Mouse (Mus musculus) heart, embryonic 13.5 days (tissue): ENCODE data around the gene Sema4f. TPM values are rescaled to one million over a fixed set of nuclear protein-coding genes. Genes with fewer than 3 reads are reported as not detected.

Source experiments
- ATAC-seq: fragments of 200-750 bp; cut with Nextera tagmentation; 2 replicates; pipeline ENCODE4 v1.8.0; 2017; ENCODE audit warnings: moderate TSS enrichment; ENCODE audit not compliant: insufficient number of reproducible peaks, low FRiP score, low TSS enrichment; ENCODE audit errors: extremely low read depth
- H3K27ac ChIP-seq: fragments of 300-500 bp; sonication (generic); replicated peaks from 2 replicates; pipeline ENCODE4 v1.5.1; 2015; ENCODE audit warnings: moderate library complexity, mild to moderate bottlenecking, inconsistent platforms
- H3K27me3 ChIP-seq: fragments of 300-500 bp; sonication (generic); replicated peaks from 2 replicates; pipeline ENCODE4 v1.6.1; 2015; ENCODE audit warnings: mild to moderate bottlenecking, inconsistent platforms
- H3K36me3 ChIP-seq: fragments of 300-500 bp; sonication (generic); 2 replicates; pipeline ENCODE4 v1.6.1; 2015; ENCODE audit warnings: mild to moderate bottlenecking, inconsistent platforms
- H3K4me1 ChIP-seq: fragments of 300-500 bp; sonication (generic); 2 replicates; pipeline ENCODE4 v1.6.1; 2015; ENCODE audit warnings: inconsistent platforms
- H3K4me2 ChIP-seq: fragments of 300-500 bp; sonication (generic); 2 replicates; pipeline ENCODE4 v1.6.1; 2015; ENCODE audit warnings: inconsistent platforms, mild to moderate bottlenecking, moderate library complexity
- H3K4me3 ChIP-seq: fragments of 300-500 bp; sonication (generic); 2 replicates; pipeline ENCODE4 v1.5.1; 2015; ENCODE audit warnings: moderate library complexity, mild to moderate bottlenecking, inconsistent platforms
- H3K9ac ChIP-seq: fragments of 300-500 bp; sonication (generic); 2 replicates; pipeline ENCODE4 v1.6.1; 2015; ENCODE audit warnings: inconsistent platforms, mild to moderate bottlenecking, moderate library complexity
- H3K9me3 ChIP-seq: fragments of 300-500 bp; sonication (generic); 2 replicates; pipeline ENCODE4 v1.6.1; 2016; ENCODE audit warnings: inconsistent platforms
- WGBS: fragments of 180-500 bp; shearing (Covaris S2); methylation state at CpG from one replicate; pipeline ENCODE4 v1.1.7; 2015; ENCODE audit warnings: mixed read lengths; 5-methylcytosine and 5-hydroxymethylcytosine counted together
- polyA plus RNA-seq: library from polyadenylated mRNA; unstranded; fragments of >200 nt; fragmentation: Nextera tagmentation; extraction: Ambion mirVana; gene quantifications from 2 replicates; pipeline ENCODE4 v1.2.1, GENCODE M21; 2015

Gene Sema4f
- polyA plus RNA-seq, 1 experiment from 2014 or later: 0.78 TPM

- no peak overlapping the region for H3K9ac ChIP-seq
- no peaks in the 10 kb centered on the region for H3K9me3 ChIP-seq
- WGBS: 34% methylated on average over 6 of the region's 6 CpGs
- no peak overlapping the region for H3K4me3 ChIP-seq
- H3K36me3 ChIP-seq: no peaks in the 10 kb centered on the region
- ATAC-seq: no peak
- peaks cover 6% of the 10 kb centered on the region; the same call in 1 of the 2 replicates for H3K4me1 ChIP-seq
- no peaks in the 10 kb centered on the region for H3K27me3 ChIP-seq
- no peak overlapping the region for H3K27ac ChIP-seq
- no peak overlapping the region for H3K4me2 ChIP-seq
These were observed 48.1 kb downstream of the Sema4f start for GRCm38 (mm10) chr6:82891488-82891887.

- Histone ChIP-seq H3K4me2 (no peak overlapping the region), H3K27me3 (no peaks in the 10 kb centered on the region), H3K9me3 (0 out of 2 replicates have a peak, but pooled peaks cover 3% of the 10 kb centered on the region), H3K9ac (no peak overlapping the region), H3K27ac (no peak overlapping the region), H3K4me3 (no peak overlapping the region), H3K36me3 (no peaks in the 10 kb centered on the region), H3K4me1 (peaks cover 10% of the 10 kb centered on the region)
- WGBS: 81% methylated on average over 4 of the region's 4 CpGs
- ATAC-seq: no peak
These were observed 53.2 kb downstream of the Sema4f start for GRCm38 (mm10) chr6:82886330-82886729.

GRCm38 (mm10) chr6:82885909-82886308 is 53.7 kb downstream of the Sema4f start:
- H3K27me3 ChIP-seq: no peaks in the 10 kb centered on the region
- H3K9ac ChIP-seq: no peak overlapping the region
- H3K4me2 ChIP-seq: no peak overlapping the region
- peaks cover 10% of the 10 kb centered on the region for H3K4me1 ChIP-seq
- no peak overlapping the region for H3K4me3 ChIP-seq
- ATAC-seq: no peak
- 84% methylated on average over 4 of the region's 4 CpGs for WGBS
- no peaks in the 10 kb centered on the region for H3K36me3 ChIP-seq
- H3K9me3 ChIP-seq: 0 out of 2 replicates have a peak, but pooled peaks cover 3% of the 10 kb centered on the region
- no peak overlapping the region for H3K27ac ChIP-seq

DNA sequence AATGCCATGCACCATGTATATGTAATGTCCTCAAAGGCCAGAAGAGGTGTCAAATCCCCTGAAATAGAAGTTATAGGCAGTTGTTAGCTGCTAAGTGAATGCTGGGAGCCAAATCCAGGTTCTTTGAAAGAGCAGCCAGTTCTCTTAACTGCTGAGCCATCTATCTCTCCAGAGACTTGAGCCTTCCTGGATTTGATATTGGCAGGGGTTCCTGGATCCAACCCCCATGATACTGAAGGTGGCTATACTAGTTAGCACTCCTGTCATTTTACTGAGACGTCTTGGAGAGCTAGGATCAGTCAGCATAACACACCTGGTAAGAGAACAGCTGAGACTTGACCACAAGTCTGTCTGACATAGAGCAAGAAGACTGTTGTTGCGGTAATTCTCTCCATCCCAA is 54.1 kb downstream of the Sema4f start:
- peak overlapping the region; percentile 82; the same call in 1 of the 2 replicates for H3K27ac ChIP-seq
- peaks cover 10% of the 10 kb centered on the region for H3K4me1 ChIP-seq
- ATAC-seq: no peak
- H3K9ac ChIP-seq: no peak overlapping the region
- H3K9me3 ChIP-seq: 0 out of 2 replicates have a peak, but pooled peaks cover 3% of the 10 kb centered on the region
- WGBS: 76% methylated on average over 2 of the region's 2 CpGs
- H3K4me2 ChIP-seq: no peak overlapping the region
- no peaks in the 10 kb centered on the region for H3K27me3 ChIP-seq
- H3K36me3 ChIP-seq: no peaks in the 10 kb centered on the region
- H3K4me3 ChIP-seq: no peak overlapping the region

DNA sequence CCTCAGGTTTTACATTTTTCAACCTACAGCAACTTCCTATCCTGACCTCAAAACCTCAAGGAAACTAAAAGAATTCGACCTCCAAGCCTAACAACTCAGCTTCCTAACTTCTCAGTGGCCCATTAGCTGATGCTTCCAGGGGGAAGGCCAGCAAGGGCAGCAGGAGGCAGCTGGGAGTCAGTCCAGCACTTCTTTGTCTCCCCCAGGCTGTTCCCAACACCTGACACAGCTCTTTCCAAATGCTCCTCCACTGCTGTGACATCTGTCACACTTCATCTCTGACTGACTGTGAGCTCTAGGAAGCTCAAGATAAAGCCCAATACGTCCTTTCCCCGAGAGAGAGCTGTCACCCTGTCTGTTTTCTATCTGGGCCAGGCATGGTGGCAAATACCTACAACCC is 55.0 kb downstream of the Sema4f start:
- 0 out of 2 replicates have a peak, but pooled peaks cover 3% of the 10 kb centered on the region for H3K9me3 ChIP-seq
- 19% methylated on average over 3 of the region's 3 CpGs for WGBS
- H3K36me3 ChIP-seq: no peaks in the 10 kb centered on the region
- no peaks in the 10 kb centered on the region for H3K27me3 ChIP-seq
- H3K27ac ChIP-seq: peak overlapping the region; percentile 82
- H3K4me2 ChIP-seq: no peak overlapping the region
- no peak overlapping the region for H3K9ac ChIP-seq
- peaks cover 10% of the 10 kb centered on the region for H3K4me1 ChIP-seq
- no peak for ATAC-seq
- no peak overlapping the region for H3K4me3 ChIP-seq

- WGBS: 51% methylated on average over 21 of the region's 21 CpGs
- Histone ChIP-seq H3K27ac (no peak overlapping the region), H3K36me3 (no peaks in the 10 kb centered on the region), H3K27me3 (no peaks in the 10 kb centered on the region), H3K9ac (peak overlapping the region; percentile 56; the same call in 1 of the 2 replicates), H3K4me2 (peak overlapping the region; percentile 43), H3K9me3 (0 out of 2 replicates have a peak, but pooled peaks cover 3% of the 10 kb centered on the region), H3K4me3 (no peak overlapping the region), H3K4me1 (peaks cover 10% of the 10 kb centered on the region)
- ATAC-seq: no peak
These were observed 58.0 kb downstream of the Sema4f start for GRCm38 (mm10) chr6:82881485-82882096.

- Histone ChIP-seq H3K9ac (no peak overlapping the region), H3K27me3 (no peaks in the 10 kb centered on the region), H3K4me1 (peaks cover 10% of the 10 kb centered on the region), H3K9me3 (0 out of 2 replicates have a peak, but pooled peaks cover 3% of the 10 kb centered on the region), H3K27ac (no peak overlapping the region), H3K4me2 (no peak overlapping the region), H3K36me3 (no peaks in the 10 kb centered on the region), H3K4me3 (no peak overlapping the region)
- 77% methylated on average over 3 of the region's 3 CpGs for WGBS
- no peak for ATAC-seq
These were observed 58.8 kb downstream of the Sema4f start for GRCm38 (mm10) chr6:82880807-82881206.

DNA sequence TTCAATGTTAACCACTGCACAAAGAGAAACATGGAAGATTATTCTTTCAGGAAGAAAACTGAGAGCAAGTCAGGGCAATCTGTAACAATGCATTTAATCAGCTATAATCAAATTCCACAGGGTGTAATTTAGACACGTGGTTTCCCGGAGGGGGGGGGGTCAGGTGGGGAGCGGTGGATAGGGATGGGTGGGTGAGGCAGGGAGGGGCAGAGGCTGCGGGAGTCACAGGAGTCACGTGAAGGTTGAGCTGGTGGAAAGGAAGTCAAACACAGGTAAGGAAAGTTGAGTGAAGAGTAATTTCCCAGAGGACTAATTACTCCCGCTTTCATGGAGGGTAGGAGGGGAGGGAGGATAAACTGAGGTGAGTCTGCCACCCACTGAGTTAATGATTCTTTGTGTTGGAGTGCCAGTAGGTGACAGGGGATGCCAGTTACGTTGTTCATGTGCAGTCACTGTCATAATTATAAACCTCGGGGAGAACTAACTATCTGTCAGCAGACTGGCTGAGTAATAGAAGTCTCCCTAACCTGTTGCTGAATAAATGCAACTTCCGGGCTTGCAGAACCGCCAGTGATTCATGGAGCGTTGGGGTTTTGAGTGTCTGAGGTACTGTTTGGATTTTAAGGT is 60.0 kb downstream of the Sema4f start:
- H3K4me2 ChIP-seq: no peak overlapping the region
- no peak overlapping the region for H3K4me3 ChIP-seq
- no peaks in the 10 kb centered on the region for H3K27me3 ChIP-seq
- no peaks in the 10 kb centered on the region for H3K36me3 ChIP-seq
- no peak for ATAC-seq
- no peak overlapping the region for H3K9ac ChIP-seq
- peaks cover 8% of the 10 kb centered on the region for H3K4me1 ChIP-seq
- H3K9me3 ChIP-seq: no peaks in the 10 kb centered on the region
- no peak overlapping the region for H3K27ac ChIP-seq
- WGBS: 71% methylated on average over 11 of the region's 11 CpGs

GRCm38 (mm10) chr6:82875509-82875935 is 64.0 kb downstream of the Sema4f start:
- Histone ChIP-seq H3K9ac (no peak overlapping the region), H3K9me3 (no peaks in the 10 kb centered on the region), H3K27ac (no peak overlapping the region), H3K4me2 (no peak overlapping the region), H3K4me3 (no peak overlapping the region), H3K4me1 (peaks cover 4% of the 10 kb centered on the region), H3K36me3 (no peaks in the 10 kb centered on the region), H3K27me3 (no peaks in the 10 kb centered on the region)
- ATAC-seq: no peak
- WGBS: 61% methylated on average over 6 of the region's 6 CpGs

DNA sequence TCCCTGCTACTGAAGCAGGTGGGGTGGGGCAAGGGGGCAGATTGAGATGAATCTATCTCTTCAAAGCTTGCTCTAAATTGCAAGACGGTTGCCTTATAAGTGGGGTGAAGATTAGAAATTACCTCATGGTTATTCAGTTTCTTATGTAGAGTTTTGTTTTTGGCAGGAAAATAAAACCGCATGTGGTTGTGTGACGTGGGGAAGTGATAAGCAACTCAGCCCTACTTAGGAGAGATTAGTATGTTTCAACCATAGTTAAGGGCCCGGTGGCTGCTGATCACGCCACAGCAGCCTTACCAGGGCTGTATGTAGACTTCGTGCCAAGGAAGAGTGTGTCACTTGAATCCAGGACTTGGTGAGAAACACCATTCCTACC is 67.2 kb downstream of the Sema4f start:
- H3K9ac ChIP-seq: peak overlapping the region; percentile 56; the same call in 1 of the 2 replicates
- no peak overlapping the region for H3K4me3 ChIP-seq
- no peaks in the 10 kb centered on the region for H3K27me3 ChIP-seq
- no peak overlapping the region for H3K4me2 ChIP-seq
- H3K36me3 ChIP-seq: no peaks in the 10 kb centered on the region
- no peak overlapping the region for H3K27ac ChIP-seq
- H3K4me1 ChIP-seq: peaks cover 4% of the 10 kb centered on the region
- WGBS: 66% methylated on average over 6 of the region's 6 CpGs
- 0 out of 2 replicates have a peak, but pooled peaks cover 3% of the 10 kb centered on the region for H3K9me3 ChIP-seq
- ATAC-seq: no peak

DNA sequence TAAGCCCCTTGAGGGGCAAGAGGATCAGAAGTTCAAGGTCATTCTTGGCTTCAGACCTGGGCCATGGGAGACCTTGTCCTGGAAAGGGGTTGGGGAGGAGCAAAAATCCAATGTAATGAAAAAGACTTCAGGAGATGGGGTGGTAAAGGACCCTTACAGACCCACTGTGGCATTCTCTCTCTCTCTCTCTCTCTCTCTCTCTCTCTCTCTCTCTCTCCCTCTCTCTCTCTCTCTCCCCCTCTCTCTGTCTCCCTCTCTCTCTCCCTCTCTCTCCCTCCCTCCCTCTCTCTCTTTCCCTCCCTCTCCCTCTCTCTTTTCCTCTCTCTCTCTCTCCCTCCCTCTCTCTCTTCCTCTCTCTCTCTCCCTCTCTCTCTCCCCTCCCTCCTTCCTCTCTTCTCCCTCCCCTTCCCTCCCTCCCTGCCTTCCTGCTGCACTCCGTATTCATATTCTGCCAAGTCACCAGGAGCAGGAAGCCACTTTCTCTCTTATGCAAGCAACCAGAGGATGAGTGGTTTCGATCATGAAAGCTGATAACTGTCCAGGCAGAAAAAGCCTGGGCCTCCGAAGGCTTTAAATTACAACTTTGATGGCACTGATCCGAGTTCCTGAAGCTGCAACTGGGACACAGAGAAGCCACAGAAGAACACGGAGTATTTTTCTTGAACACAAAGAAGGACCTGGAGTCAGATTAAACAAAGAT is 67.8 kb downstream of the Sema4f start:
- H3K4me3 ChIP-seq: no peak overlapping the region
- no peak overlapping the region for H3K4me2 ChIP-seq
- H3K27ac ChIP-seq: no peak overlapping the region
- WGBS: 17% methylated on average over 5 of the region's 5 CpGs
- no peaks in the 10 kb centered on the region for H3K27me3 ChIP-seq
- H3K4me1 ChIP-seq: peaks cover 4% of the 10 kb centered on the region
- peaks cover 4% of the 10 kb centered on the region; the same call in 1 of the 2 replicates for H3K9me3 ChIP-seq
- no peaks in the 10 kb centered on the region for H3K36me3 ChIP-seq
- ATAC-seq: no peak
- peak overlapping the region; percentile 56; the same call in 1 of the 2 replicates for H3K9ac ChIP-seq
